Mouse (Mus musculus): ENCODE data around the gene Mical2. TPM values are rescaled to one million over a fixed set of nuclear protein-coding genes. Genes with fewer than 3 reads are reported as not detected.

The Mical2 gene
- polyA plus RNA-seq, 1 experiment from 2014 or later: 0.78 TPM

GRCm38 (mm10) chr7:112254233-112254632, 28.6 kb downstream of the Mical2 start:
- no peaks in the 10 kb centered on the region for H3K27me3 ChIP-seq (ENCODE audit: low read depth, poor library complexity, severe bottlenecking)
- H3K4me1 ChIP-seq: peaks cover 4% of the 10 kb centered on the region; the same call in 1 of the 2 replicates
- 80% methylated on average over 3 of the region's 3 CpGs for WGBS
- no peaks in the 10 kb centered on the region for H3K9me3 ChIP-seq (replicated peaks)
- no peak overlapping the region for H3K4me3 ChIP-seq
- no peak overlapping the region for H3K27ac ChIP-seq (replicated peaks)
- no peak for DNase-seq (ENCODE audit: low spot score)
- H3K36me3 ChIP-seq: no peaks in the 10 kb centered on the region

- H3K27ac ChIP-seq (replicated peaks): no peak overlapping the region
- no peaks in the 10 kb centered on the region for H3K36me3 ChIP-seq
- peaks cover 4% of the 10 kb centered on the region; the same call in 1 of the 2 replicates for H3K4me1 ChIP-seq
- 67% methylated on average over 3 of the region's 3 CpGs for WGBS
- no peak for DNase-seq (ENCODE audit: low spot score)
- H3K27me3 ChIP-seq (ENCODE audit: low read depth, poor library complexity, severe bottlenecking): no peaks in the 10 kb centered on the region
- no peak overlapping the region for H3K4me3 ChIP-seq
- no peaks in the 10 kb centered on the region for H3K9me3 ChIP-seq (replicated peaks)
Measured at GRCm38 (mm10) chr7:112255248-112255866, 29.7 kb downstream of the Mical2 start.

GRCm38 (mm10) chr7:112258338-112258903, 32.8 kb downstream of the Mical2 start:
- Histone ChIP-seq H3K27me3 (ENCODE audit: low read depth, poor library complexity, severe bottlenecking) (no peaks in the 10 kb centered on the region), H3K36me3 (no peaks in the 10 kb centered on the region), H3K4me3 (no peak overlapping the region), H3K27ac (replicated peaks) (no peak overlapping the region), H3K4me1 (peaks cover 4% of the 10 kb centered on the region; the same call in 1 of the 2 replicates), H3K9me3 (replicated peaks) (no peaks in the 10 kb centered on the region)
- no peak for DNase-seq (ENCODE audit: low spot score)
- 80% methylated on average over 4 of the region's 4 CpGs for WGBS

GRCm38 (mm10) chr7:112259286-112259685, 33.6 kb downstream of the Mical2 start:
- H3K27ac ChIP-seq (replicated peaks): no peak overlapping the region
- no peaks in the 10 kb centered on the region for H3K36me3 ChIP-seq
- no peaks in the 10 kb centered on the region for H3K9me3 ChIP-seq (replicated peaks)
- 89% methylated on average over 4 of the region's 4 CpGs for WGBS
- H3K4me3 ChIP-seq: no peak overlapping the region
- no peak for DNase-seq (ENCODE audit: low spot score)
- no peaks in the 10 kb centered on the region for H3K27me3 ChIP-seq (ENCODE audit: low read depth, poor library complexity, severe bottlenecking)
- peaks cover 4% of the 10 kb centered on the region; the same call in 1 of the 2 replicates for H3K4me1 ChIP-seq

- Histone ChIP-seq H3K27ac (replicated peaks) (no peak overlapping the region), H3K9me3 (replicated peaks) (no peaks in the 10 kb centered on the region), H3K4me3 (no peak overlapping the region), H3K4me1 (no peaks in the 10 kb centered on the region), H3K27me3 (ENCODE audit: low read depth, poor library complexity, severe bottlenecking) (no peaks in the 10 kb centered on the region), H3K36me3 (no peaks in the 10 kb centered on the region)
- no peak for DNase-seq (ENCODE audit: low spot score)
- WGBS: 90% methylated on average over 5 of the region's 5 CpGs
Measured at GRCm38 (mm10) chr7:112261121-112261520, 35.5 kb downstream of the Mical2 start.

- Histone ChIP-seq H3K4me1 (peaks cover 10% of the 10 kb centered on the region), H3K36me3 (no peaks in the 10 kb centered on the region), H3K9me3 (replicated peaks) (no peaks in the 10 kb centered on the region), H3K4me3 (no peak overlapping the region), H3K27ac (replicated peaks) (no peak overlapping the region), H3K27me3 (ENCODE audit: low read depth, poor library complexity, severe bottlenecking) (no peaks in the 10 kb centered on the region)
- no peak for DNase-seq (ENCODE audit: low spot score)
- 84% methylated on average over 5 of the region's 5 CpGs for WGBS
Measured at GRCm38 (mm10) chr7:112267266-112267665, 41.6 kb downstream of the Mical2 start.

- H3K36me3 ChIP-seq: no peaks in the 10 kb centered on the region
- 89% methylated on average over 15 of the region's 15 CpGs for WGBS
- peaks cover 20% of the 10 kb centered on the region for H3K4me1 ChIP-seq
- H3K9me3 ChIP-seq (replicated peaks): no peaks in the 10 kb centered on the region
- H3K27ac ChIP-seq (replicated peaks): no peak overlapping the region
- no peaks in the 10 kb centered on the region for H3K27me3 ChIP-seq (ENCODE audit: low read depth, poor library complexity, severe bottlenecking)
- no peak for DNase-seq (ENCODE audit: low spot score)
- H3K4me3 ChIP-seq: no peak overlapping the region
Measured at GRCm38 (mm10) chr7:112268761-112269425, 43.2 kb downstream of the Mical2 start.

- Histone ChIP-seq H3K36me3 (no peaks in the 10 kb centered on the region), H3K9me3 (replicated peaks) (no peaks in the 10 kb centered on the region), H3K27me3 (ENCODE audit: low read depth, poor library complexity, severe bottlenecking) (no peaks in the 10 kb centered on the region), H3K27ac (replicated peaks) (no peak overlapping the region), H3K4me3 (no peak overlapping the region), H3K4me1 (peaks cover 22% of the 10 kb centered on the region)
- 93% methylated on average over 5 of the region's 5 CpGs for WGBS
- DNase-seq (ENCODE audit: low spot score): no peak
Measured at GRCm38 (mm10) chr7:112270870-112271269, 45.2 kb downstream of the Mical2 start.

GRCm38 (mm10) chr7:112271627-112272026, 46.0 kb downstream of the Mical2 start:
- no peak overlapping the region for H3K4me3 ChIP-seq
- H3K27me3 ChIP-seq (ENCODE audit: low read depth, poor library complexity, severe bottlenecking): no peaks in the 10 kb centered on the region
- no peak for DNase-seq (ENCODE audit: low spot score)
- no peak overlapping the region for H3K27ac ChIP-seq (replicated peaks)
- peaks cover 22% of the 10 kb centered on the region for H3K4me1 ChIP-seq
- no peaks in the 10 kb centered on the region for H3K9me3 ChIP-seq (replicated peaks)
- H3K36me3 ChIP-seq: no peaks in the 10 kb centered on the region
- WGBS: 83% methylated on average over 3 of the region's 3 CpGs

- Histone ChIP-seq H3K36me3 (no peaks in the 10 kb centered on the region), H3K27ac (replicated peaks) (0 out of 2 replicates have a peak overlapping the region, but pooled peaks have one; percentile 28), H3K27me3 (ENCODE audit: low read depth, poor library complexity, severe bottlenecking) (no peaks in the 10 kb centered on the region), H3K4me3 (no peak overlapping the region), H3K9me3 (replicated peaks) (no peaks in the 10 kb centered on the region), H3K4me1 (peaks cover 19% of the 10 kb centered on the region)
- DNase-seq (ENCODE audit: low spot score): no peak
- WGBS: 61% methylated on average over 5 of the region's 5 CpGs
Measured at GRCm38 (mm10) chr7:112272692-112273091, 47.0 kb downstream of the Mical2 start.

GRCm38 (mm10) chr7:112273451-112273850, 47.8 kb downstream of the Mical2 start:
- H3K4me1 ChIP-seq: peaks cover 19% of the 10 kb centered on the region
- H3K27ac ChIP-seq (replicated peaks): peak overlapping the region; percentile 28; the same call in 1 of the 2 replicates
- H3K36me3 ChIP-seq: no peaks in the 10 kb centered on the region
- no peaks in the 10 kb centered on the region for H3K27me3 ChIP-seq (ENCODE audit: low read depth, poor library complexity, severe bottlenecking)
- no peaks in the 10 kb centered on the region for H3K9me3 ChIP-seq (replicated peaks)
- no peak overlapping the region for H3K4me3 ChIP-seq
- no peak for DNase-seq (ENCODE audit: low spot score)
- 85% methylated on average over 6 of the region's 6 CpGs for WGBS

- H3K27me3 ChIP-seq (ENCODE audit: low read depth, poor library complexity, severe bottlenecking): no peaks in the 10 kb centered on the region
- no peak overlapping the region for H3K27ac ChIP-seq (replicated peaks)
- H3K4me3 ChIP-seq: no peak overlapping the region
- H3K4me1 ChIP-seq: peaks cover 19% of the 10 kb centered on the region
- H3K9me3 ChIP-seq (replicated peaks): no peaks in the 10 kb centered on the region
- no peak for DNase-seq (ENCODE audit: low spot score)
- H3K36me3 ChIP-seq: no peaks in the 10 kb centered on the region
- whole genome bisulfite sequencing: 84% methylated on average over 2 of the region's 2 CpGs
Measured at GRCm38 (mm10) chr7:112274611-112275010, 49.0 kb downstream of the Mical2 start.

GRCm38 (mm10) chr7:112275093-112275492, 49.4 kb downstream of the Mical2 start:
- Histone ChIP-seq H3K4me1 (peaks cover 19% of the 10 kb centered on the region), H3K27me3 (ENCODE audit: low read depth, poor library complexity, severe bottlenecking) (no peaks in the 10 kb centered on the region), H3K9me3 (replicated peaks) (no peaks in the 10 kb centered on the region), H3K36me3 (no peaks in the 10 kb centered on the region), H3K27ac (replicated peaks) (no peak overlapping the region), H3K4me3 (no peak overlapping the region)
- 76% methylated on average over 3 of the region's 3 CpGs for WGBS
- DNase-seq (ENCODE audit: low spot score): no peak

Data from midbrain, embryonic 10.5 days (tissue).